Mouse (Mus musculus) left cerebral cortex, postnatal 25 days (tissue): ENCODE results near the gene Gm5415. TPM values are rescaled to one million over a fixed set of nuclear protein-coding genes. Genes with fewer than 3 reads are reported as not detected.
"Not testable (repeated sequence)": the region's sequence is repeated elsewhere in the genome, so short reads cannot be mapped to it uniquely, and the experiment has no call there.

Source experiments
- DNase-seq, 2 experiments: peaks; one replicate each; pipeline ENCODE4 v3.0.0; 2022; ENCODE audit warnings: low spot score in 2 of 2, mixed read lengths in 1 of 2
- intact Hi-C: fragments of 180-260 bp; cut with DNase I; formaldehyde crosslinking; loops from one replicate; pipeline ENCODE4 v1.15.1; 2025
- total RNA-seq, 2 experiments: library from RNA; stranded (reverse); gene quantifications; 2 replicates each; pipeline ENCODE4 v1.2.3; 2021

The Gm5415 gene
- not detected for total RNA-seq

GRCm38 (mm10) chr1:32547194-32547593 lies at the start of gene Gm5415:
Gm5415 (minus strand) TSS chr1:32547294.
- intact Hi-C loops, DNase-seq: not testable (repeated sequence)

- intact Hi-C loops, result no loop called here
- no peak for DNase-seq
Observed at GRCm38 (mm10) chr1:32568901-32569300, 21.8 kb upstream of the Gm5415 start.

GRCm38 (mm10) chr1:32553925-32554324 lies 6.8 kb upstream of the Gm5415 start:
- intact Hi-C loops, result loop anchor here (2.0 kb wide), 1 partner anchor 379 kb away; no protein-coding TSS in a partner anchor
- peak; percentile 30 to 60 for DNase-seq

- DNase-seq, result no peak
- intact Hi-C loops, result no loop called here
Observed at GRCm38 (mm10) chr1:32553459-32553858, 6.4 kb upstream of the Gm5415 start.

- peak in 1 of 2 experiments; percentile 90 for DNase-seq
- intact Hi-C loops, result loop anchor here (5.0 to 10.0 kb wide), 4 partner anchors 41 to 329 kb away; partner anchors contain the start of gene Khdrbs2
Observed at GRCm38 (mm10) chr1:32503381-32503780, 43.7 kb downstream of the Gm5415 start.
